Comparison of ENCODE assay signal across 1 mouse cellular context in the genomic region with DNA sequence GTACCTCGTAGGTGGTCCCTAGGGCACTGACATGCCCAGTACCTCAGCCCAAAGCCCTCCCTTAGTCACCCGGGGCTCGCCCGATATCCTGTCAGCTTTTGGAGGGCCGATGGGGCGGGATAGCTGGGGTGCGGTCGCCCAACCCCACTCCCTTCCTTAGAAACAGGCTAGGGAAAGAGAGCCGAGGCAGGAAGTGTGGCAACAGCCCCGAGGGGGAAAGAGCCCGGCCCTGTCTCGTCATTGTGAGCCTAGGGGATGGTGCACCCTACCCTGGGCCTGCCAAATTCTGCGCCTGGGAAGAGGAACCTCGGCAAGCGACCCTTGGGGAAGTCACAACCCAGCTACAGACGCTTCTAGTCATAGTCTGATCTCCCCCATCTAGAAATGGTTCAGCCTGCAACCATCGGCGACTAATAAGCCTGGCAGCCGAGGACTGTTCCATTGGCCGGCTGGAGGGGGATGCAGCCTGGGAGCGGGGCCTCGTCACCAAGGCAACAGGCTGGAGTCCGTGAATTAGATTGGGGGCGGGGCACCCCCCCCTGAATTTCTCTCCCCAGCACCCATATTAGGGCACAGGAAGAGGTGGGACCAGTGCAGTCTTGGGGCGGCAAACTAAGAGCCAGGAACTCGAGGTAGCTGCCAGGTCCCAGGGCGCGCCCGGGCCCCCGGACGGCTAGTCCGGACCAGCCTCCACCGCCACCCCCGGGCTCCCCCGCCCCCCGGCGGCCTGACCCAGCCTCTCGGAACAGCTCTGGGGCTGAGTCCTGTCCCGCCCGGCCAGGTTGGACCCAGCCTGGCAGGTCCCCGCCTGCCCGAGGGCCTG.
TF ChIP-seq lines count a peak whose summit lies in the region.

No protein-coding gene starts in this region.

TF ChIP-seq in myocyte, 11 proteins besides CTCF, POLR2A, EP300 and RAD21 (continued from another document):
- peak; percentile 53 for TF ChIP-seq POLR2AphosphoS2 (IDR thresholded peaks at IDR 0.05; ENCODE audit: insufficient read length, low read depth)
TF ChIP-seq in myocyte: peak in this region for 3.
